Mouse (Mus musculus): ENCODE measurements around the gene Fbxo27. TPM values are rescaled to one million over a fixed set of nuclear protein-coding genes. Genes with fewer than 3 reads are reported as not detected.
A peak's percentile ranks its signal among the peaks of the same experiment; 100 is the strongest.

The Fbxo27 gene
- total and polyA plus RNA-seq, 3 experiments, result not detected

- TF ChIP-seq CTCF (IDR thresholded peaks at IDR 0.05 in 2 of 3, conservative IDR thresholded peaks at IDR 0.05 in 1 of 3; ENCODE audit: control insufficient read depth in 1 of 3, insufficient read depth in 1 of 3, low read depth in 2 of 3, low read length in 3 of 3, poor library complexity in 1 of 3, severe bottlenecking in 1 of 3) (peak; percentile 68 to 90 (median 80)), BHLHE40 (IDR thresholded peaks at IDR 0.05; ENCODE audit: borderline replicate concordance, low read depth, low read length) (no peak), NELFE (IDR thresholded peaks at IDR 0.05; ENCODE audit: low read depth, low read length) (peak; percentile 90)
These were observed 49.2 kb downstream of the Fbxo27 start, which contains the start of the genes Mrps12 and Sars2 (continued) for GRCm38 (mm10) chr7:28741709-28742438.

Other genes starting within 250 kb of the Fbxo27 start
- 1.2 and 1.9 TPM in 2 replicates for gene Lrfn1, start 240.9 kb upstream of the Fbxo27 start, total RNA-seq (2012; rRNA removed)
- 1 to 10 TPM in 1 of 2 experiments, not detected in 1; 5.8 TPM for gene Lrfn1, start 240.9 kb upstream of the Fbxo27 start, polyA plus RNA-seq (2012; ENCODE audit: insufficient read depth in 1 of 2, insufficient read length in 2 of 2, low read depth in 1 of 2, low replicate concordance in 2 of 2, missing spikeins in 1 of 2)
- gene Ifnl2, start 182.4 kb upstream of the Fbxo27 start, total RNA-seq (2012; rRNA removed), result not detected in 2 replicates
- gene Ifnl2, start 182.4 kb upstream of the Fbxo27 start, polyA plus RNA-seq (2012; ENCODE audit: insufficient read depth in 1 of 2, insufficient read length in 2 of 2, low read depth in 1 of 2, low replicate concordance in 2 of 2, missing spikeins in 1 of 2), result not detected
- not detected in 2 replicates for gene Ifnl3, start 170.0 kb upstream of the Fbxo27 start, total RNA-seq (2012; rRNA removed)
- not detected for gene Ifnl3, start 170.0 kb upstream of the Fbxo27 start, polyA plus RNA-seq (2012; ENCODE audit: insufficient read depth in 1 of 2, insufficient read length in 2 of 2, low read depth in 1 of 2, low replicate concordance in 2 of 2, missing spikeins in 1 of 2)
- gene Sycn, start 152.0 kb upstream of the Fbxo27 start, total RNA-seq (2012; rRNA removed), result not detected in 2 replicates
- not detected for gene Sycn, start 152.0 kb upstream of the Fbxo27 start, polyA plus RNA-seq (2012; ENCODE audit: insufficient read depth in 1 of 2, insufficient read length in 2 of 2, low read depth in 1 of 2, low replicate concordance in 2 of 2, missing spikeins in 1 of 2)
- gene Nccrp1, start 145.6 kb upstream of the Fbxo27 start, total RNA-seq (2012; rRNA removed), result not detected in 2 replicates
- not detected for gene Nccrp1, start 145.6 kb upstream of the Fbxo27 start, polyA plus RNA-seq (2012; ENCODE audit: insufficient read depth in 1 of 2, insufficient read length in 2 of 2, low read depth in 1 of 2, low replicate concordance in 2 of 2, missing spikeins in 1 of 2)
- gene Samd4b, start 94.7 kb upstream of the Fbxo27 start, total RNA-seq (2012; rRNA removed), result 6.4 and 7.2 TPM in 2 replicates
- 10 to 100 TPM in 1 of 2 experiments, not detected in 1; 45.9 TPM for gene Samd4b, start 94.7 kb upstream of the Fbxo27 start, polyA plus RNA-seq (2012; ENCODE audit: insufficient read depth in 1 of 2, insufficient read length in 2 of 2, low read depth in 1 of 2, low replicate concordance in 2 of 2, missing spikeins in 1 of 2)
- 9.3 and 9.7 TPM in 2 replicates for gene Pak4, start 94.7 kb upstream of the Fbxo27 start, total RNA-seq (2012; rRNA removed)
- gene Pak4, start 94.7 kb upstream of the Fbxo27 start, polyA plus RNA-seq (2012; ENCODE audit: insufficient read depth in 1 of 2, insufficient read length in 2 of 2, low read depth in 1 of 2, low replicate concordance in 2 of 2, missing spikeins in 1 of 2), result 10 to 100 TPM in 1 of 2 experiments, not detected in 1; 26.6 TPM
- not detected in 2 replicates for gene Acp7, start 61.5 kb upstream of the Fbxo27 start, total RNA-seq (2012; rRNA removed)
- gene Acp7, start 61.5 kb upstream of the Fbxo27 start, polyA plus RNA-seq (2012; ENCODE audit: insufficient read depth in 1 of 2, insufficient read length in 2 of 2, low read depth in 1 of 2, low replicate concordance in 2 of 2, missing spikeins in 1 of 2), result not detected
- gene Fbxo17, start 24.0 kb downstream of the Fbxo27 start, total RNA-seq (2012; rRNA removed), result 0.10 TPM in 1 of 2 replicates, not detected in the other
- gene Fbxo17, start 24.0 kb downstream of the Fbxo27 start, polyA plus RNA-seq (2012; ENCODE audit: insufficient read depth in 1 of 2, insufficient read length in 2 of 2, low read depth in 1 of 2, low replicate concordance in 2 of 2, missing spikeins in 1 of 2), result under 1 TPM in 1 of 2 experiments, not detected in 1; 0.43 TPM
- gene Mrps12, start 49.0 kb downstream of the Fbxo27 start, total RNA-seq (2012; rRNA removed), result 137 and 141 TPM in 2 replicates
- gene Mrps12, start 49.0 kb downstream of the Fbxo27 start, polyA plus RNA-seq (2012; ENCODE audit: insufficient read depth in 1 of 2, insufficient read length in 2 of 2, low read depth in 1 of 2, low replicate concordance in 2 of 2, missing spikeins in 1 of 2), result 100 to 1,000 TPM in 1 of 2 experiments, not detected in 1; 126 TPM
- gene Sars2, start 49.1 kb downstream of the Fbxo27 start, total RNA-seq (2012; rRNA removed), result 19.2 and 21.3 TPM in 2 replicates
- gene Sars2, start 49.1 kb downstream of the Fbxo27 start, polyA plus RNA-seq (2012; ENCODE audit: insufficient read depth in 1 of 2, insufficient read length in 2 of 2, low read depth in 1 of 2, low replicate concordance in 2 of 2, missing spikeins in 1 of 2), result 10 to 100 TPM in 1 of 2 experiments, not detected in 1; 51.4 TPM
- not detected in 2 replicates for gene Ccer2, start 63.3 kb downstream of the Fbxo27 start, total RNA-seq (2012; rRNA removed)
- under 1 TPM in 1 of 2 experiments, not detected in 1; 0.11 TPM for gene Ccer2, start 63.3 kb downstream of the Fbxo27 start, polyA plus RNA-seq (2012; ENCODE audit: insufficient read depth in 1 of 2, insufficient read length in 2 of 2, low read depth in 1 of 2, low replicate concordance in 2 of 2, missing spikeins in 1 of 2)
- gene Sirt2, start 73.9 kb downstream of the Fbxo27 start, total RNA-seq (2012; rRNA removed), result 31.8 and 35.7 TPM in 2 replicates
- gene Sirt2, start 73.9 kb downstream of the Fbxo27 start, polyA plus RNA-seq (2012; ENCODE audit: insufficient read depth in 1 of 2, insufficient read length in 2 of 2, low read depth in 1 of 2, low replicate concordance in 2 of 2, missing spikeins in 1 of 2), result 10 to 100 TPM in 1 of 2 experiments, not detected in 1; 72.4 TPM
- gene Nfkbib, start 74.7 kb downstream of the Fbxo27 start, total RNA-seq (2012; rRNA removed), result 30.7 and 32.9 TPM in 2 replicates
- gene Nfkbib, start 74.7 kb downstream of the Fbxo27 start, polyA plus RNA-seq (2012; ENCODE audit: insufficient read depth in 1 of 2, insufficient read length in 2 of 2, low read depth in 1 of 2, low replicate concordance in 2 of 2, missing spikeins in 1 of 2), result 10 to 100 TPM in 1 of 2 experiments, not detected in 1; 52.7 TPM
- gene Rinl, start 96.1 kb downstream of the Fbxo27 start, total RNA-seq (2012; rRNA removed), result 32.9 and 39.9 TPM in 2 replicates
- 10 to 100 TPM in 1 of 2 experiments, not detected in 1; 63.9 TPM for gene Rinl, start 96.1 kb downstream of the Fbxo27 start, polyA plus RNA-seq (2012; ENCODE audit: insufficient read depth in 1 of 2, insufficient read length in 2 of 2, low read depth in 1 of 2, low replicate concordance in 2 of 2, missing spikeins in 1 of 2)
- 246 and 303 TPM in 2 replicates for gene Hnrnpl, start 115.7 kb downstream of the Fbxo27 start, total RNA-seq (2012; rRNA removed)
- 1,000 to 10,000 TPM in 1 of 2 experiments, 100 to 1,000 TPM in 1; 684 to 1,095 TPM for gene Hnrnpl, start 115.7 kb downstream of the Fbxo27 start, polyA plus RNA-seq (2012; ENCODE audit: insufficient read depth in 1 of 2, insufficient read length in 2 of 2, low read depth in 1 of 2, low replicate concordance in 2 of 2, missing spikeins in 1 of 2)
- 82.8 and 99.5 TPM in 2 replicates for gene Ech1, start 132.4 kb downstream of the Fbxo27 start, total RNA-seq (2012; rRNA removed)
- gene Ech1, start 132.4 kb downstream of the Fbxo27 start, polyA plus RNA-seq (2012; ENCODE audit: insufficient read depth in 1 of 2, insufficient read length in 2 of 2, low read depth in 1 of 2, low replicate concordance in 2 of 2, missing spikeins in 1 of 2), result 10 to 100 TPM in 1 of 2 experiments, not detected in 1; 74.7 TPM
- gene Lgals4, start 141.0 kb downstream of the Fbxo27 start, total RNA-seq (2012; rRNA removed), result 1.5 and 2.1 TPM in 2 replicates
- 1 to 10 TPM in 1 of 2 experiments, not detected in 1; 5.1 TPM for gene Lgals4, start 141.0 kb downstream of the Fbxo27 start, polyA plus RNA-seq (2012; ENCODE audit: insufficient read depth in 1 of 2, insufficient read length in 2 of 2, low read depth in 1 of 2, low replicate concordance in 2 of 2, missing spikeins in 1 of 2)
- gene Lgals7, start 171.0 kb downstream of the Fbxo27 start, total RNA-seq (2012; rRNA removed), result 27.7 and 37.8 TPM in 2 replicates
- gene Lgals7, start 171.0 kb downstream of the Fbxo27 start, polyA plus RNA-seq (2012; ENCODE audit: insufficient read depth in 1 of 2, insufficient read length in 2 of 2, low read depth in 1 of 2, low replicate concordance in 2 of 2, missing spikeins in 1 of 2), result 100 to 1,000 TPM in 1 of 2 experiments, not detected in 1; 138 TPM
- 0.19 TPM in 1 of 2 replicates, not detected in the other for gene Capn12, start 188.6 kb downstream of the Fbxo27 start, total RNA-seq (2012; rRNA removed)
- not detected for gene Capn12, start 188.6 kb downstream of the Fbxo27 start, polyA plus RNA-seq (2012; ENCODE audit: insufficient read depth in 1 of 2, insufficient read length in 2 of 2, low read depth in 1 of 2, low replicate concordance in 2 of 2, missing spikeins in 1 of 2)

Data from MEL (cell line).